Mouse (Mus musculus): ENCODE measurements around the gene Tmem108.

DNA sequence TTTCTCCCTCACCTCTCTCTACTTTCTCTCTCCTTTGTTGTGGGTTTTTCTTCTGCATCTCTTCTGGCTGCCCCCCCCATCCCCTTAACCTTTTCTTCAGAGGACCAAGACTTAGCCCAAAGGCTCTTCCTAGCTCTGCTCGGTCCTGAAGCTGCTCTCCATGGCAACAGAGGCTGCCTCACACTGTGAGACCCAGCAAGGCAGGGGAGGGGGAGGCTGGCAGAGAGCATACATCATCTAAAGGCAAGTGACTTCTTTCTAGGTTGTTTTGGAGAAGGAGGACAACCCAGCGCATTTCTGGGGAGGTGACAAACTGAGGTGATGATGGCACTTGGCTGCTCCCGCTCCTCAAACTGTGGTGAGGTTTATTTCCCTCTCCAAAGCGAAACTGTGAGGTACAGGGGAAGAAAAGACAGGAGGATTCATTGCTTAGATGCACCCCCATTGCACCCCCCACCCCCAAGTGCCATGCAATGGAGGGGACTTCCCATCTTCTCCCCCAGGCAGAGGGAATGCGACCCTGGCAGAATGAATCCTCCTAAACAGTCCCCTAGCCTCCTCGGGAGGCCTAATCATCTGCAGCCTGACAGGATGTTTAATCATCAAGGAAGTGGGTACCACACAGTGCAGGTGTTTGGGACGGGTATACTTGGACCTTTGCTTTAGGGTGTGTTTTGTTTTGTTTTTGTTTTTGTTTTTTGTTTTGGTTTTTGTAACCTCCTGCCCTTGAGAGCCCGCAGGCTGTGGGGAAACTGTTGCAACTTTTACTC is 223.4 kb downstream of the Tmem108 start:
- TF ChIP-seq CTCF (IDR thresholded peaks at IDR 0.05; ENCODE audit: low read depth), result no peak
- no peak for TF ChIP-seq EP300 (IDR thresholded peaks at IDR 0.05; ENCODE audit: low read depth)

All from heart, postnatal 0 days (tissue).